Mouse (Mus musculus) CD4-positive naive resting alpha-beta T cell, adult 76 days (primary cell): ENCODE results near the gene Olfr520. TPM values are rescaled to one million over a fixed set of nuclear protein-coding genes. Genes with fewer than 3 reads are reported as not detected.

Experiments
- total RNA-seq: library from RNA; stranded (reverse); gene quantifications from one replicate; pipeline ENCODE4 v1.2.4, GENCODE M21; 2023

Olfr520 gene
- not detected for total RNA-seq

DNA sequence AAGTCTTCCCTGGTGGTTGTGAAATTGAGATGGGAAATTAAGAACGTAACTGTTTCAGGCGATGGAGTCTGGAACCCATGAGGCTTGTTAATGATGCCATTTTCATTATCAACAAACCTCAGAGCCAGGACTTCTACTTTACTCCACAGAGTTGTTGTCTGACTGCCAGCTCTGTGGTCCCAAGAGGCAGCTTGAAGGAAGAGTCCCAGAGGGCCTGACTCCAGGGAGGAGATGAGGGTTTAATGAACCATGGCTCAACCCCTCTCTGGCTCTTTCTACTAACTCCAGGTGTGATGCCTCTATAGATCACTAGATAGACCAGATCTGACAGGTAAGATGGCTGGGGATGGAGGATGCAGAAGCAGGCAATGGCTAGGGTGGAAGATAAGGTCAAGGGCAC, at the start of gene Olfr520:
Gene Olfr520 (plus strand): TSS at position 301 of the 400 bp plus-strand sequence.

DNA sequence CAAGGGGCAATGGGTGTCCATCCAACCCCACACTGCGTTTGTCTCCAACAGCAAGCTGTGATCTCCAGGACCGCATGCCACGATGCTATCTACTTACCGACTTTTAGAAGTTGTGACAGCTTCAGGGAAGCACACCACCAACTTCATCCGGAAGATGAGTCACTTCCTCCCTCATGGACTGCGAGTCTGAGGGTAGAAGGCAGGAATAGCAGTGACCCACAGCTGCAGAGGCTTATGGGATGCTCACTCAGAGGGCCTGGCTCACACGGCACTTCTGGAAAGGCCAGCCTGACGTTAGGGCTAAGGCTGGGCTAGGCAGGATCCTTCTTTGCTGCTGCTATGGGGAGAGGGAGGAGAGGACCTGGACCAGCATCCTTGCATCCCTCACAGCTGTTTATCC, 18.9 kb upstream of the Olfr520 start, which contains the start of gene Slco2b1:
Gene Slco2b1 (minus strand): TSS at position 175 of the 400 bp plus-strand sequence.

DNA sequence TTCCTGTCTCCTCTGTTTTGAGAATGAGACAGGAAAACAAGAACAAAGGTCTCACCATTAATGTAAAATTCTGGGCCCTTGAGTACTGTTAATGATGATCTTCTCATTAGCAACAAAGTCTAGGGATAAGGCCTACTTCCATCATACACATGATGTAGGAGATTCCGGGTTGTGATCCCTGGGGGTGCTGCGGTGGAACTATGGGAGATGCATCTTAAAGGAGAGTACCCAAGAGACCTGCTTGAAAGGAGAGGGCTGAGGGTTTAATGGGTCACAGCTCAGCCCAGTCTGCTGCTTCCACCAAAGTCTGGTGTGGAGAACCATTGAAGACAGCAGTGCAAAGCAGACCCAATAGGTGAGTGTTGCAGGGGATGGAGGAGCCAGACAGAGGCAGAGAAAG, 33.1 kb downstream of the Olfr520 start, which contains the start of gene Olfr521:
Gene Olfr521 (plus strand): TSS at position 301 of the 400 bp plus-strand sequence.

Other genes starting within 250 kb of the Olfr520 start
- 1,636 TPM for gene Rps3, start 246.5 kb upstream of the Olfr520 start, total RNA-seq
- 86.8 TPM for gene Arrb1, start 194.8 kb upstream of the Olfr520 start, total RNA-seq
- gene Tpbgl, start 103.2 kb upstream of the Olfr520 start, total RNA-seq, result 1.7 TPM
- 0.82 TPM for gene Slco2b1, start 18.9 kb upstream of the Olfr520 start, total RNA-seq
- not detected for gene Olfr521, start 33.2 kb downstream of the Olfr520 start, total RNA-seq
- 5.3 TPM for gene Neu3, start 98.1 kb downstream of the Olfr520 start, total RNA-seq
- not detected for gene Xrra1, start 128.8 kb downstream of the Olfr520 start, total RNA-seq
- 123 TPM for gene Spcs2, start 133.2 kb downstream of the Olfr520 start, total RNA-seq